Mouse (Mus musculus) hindbrain, postnatal 0 days (tissue): ENCODE measurements around the gene Cabcoco1. TPM values are rescaled to one million over a fixed set of nuclear protein-coding genes. Genes with fewer than 3 reads are reported as not detected.
A peak's percentile ranks its signal among the peaks of the same experiment; 100 is the strongest.

ENCODE experiments used
- ATAC-seq: fragments of 200-750 bp; cut with Nextera tagmentation; 2 replicates; pipeline ENCODE4 v1.8.0; 2017; ENCODE audit warnings: mild to moderate bottlenecking, moderate TSS enrichment, moderate library complexity
- DNase-seq: peaks from one replicate; pipeline ENCODE4 v3.0.0-alpha.2; 2015; ENCODE audit warnings: low spot score
- H3K27ac ChIP-seq: fragments of 300-500 bp; sonication (generic); 2 replicates; pipeline ENCODE4 v1.5.1; 2014; ENCODE audit warnings: mild to moderate bottlenecking
- H3K27me3 ChIP-seq: fragments of 300-500 bp; sonication (generic); 2 replicates; pipeline ENCODE4 v1.6.1; 2014; ENCODE audit warnings: low read length, mixed read lengths; ENCODE audit not compliant: insufficient read depth
- H3K36me3 ChIP-seq: fragments of 300-500 bp; sonication (generic); 2 replicates; pipeline ENCODE4 v1.6.1; 2014; ENCODE audit warnings: low read length, mixed read lengths; ENCODE audit not compliant: insufficient read depth
- H3K4me1 ChIP-seq: fragments of 300-500 bp; sonication (generic); 2 replicates; pipeline ENCODE4 v1.6.1; 2014; ENCODE audit warnings: antibody characterized with exemption, low read length, mixed read lengths; ENCODE audit not compliant: insufficient read depth
- H3K4me2 ChIP-seq: fragments of 300-500 bp; sonication (generic); 2 replicates; pipeline ENCODE4 v1.6.1; 2014; ENCODE audit warnings: low read depth, mild to moderate bottlenecking, low read length, moderate library complexity, mixed read lengths
- H3K4me3 ChIP-seq: fragments of 300-500 bp; sonication (generic); 2 replicates; pipeline ENCODE4 v1.5.1; 2014; ENCODE audit warnings: low read length
- H3K9ac ChIP-seq: fragments of 300-500 bp; sonication (generic); replicated peaks from 2 replicates; pipeline ENCODE4 v1.6.1; 2014; ENCODE audit warnings: mild to moderate bottlenecking, low read length, moderate library complexity, mixed read lengths
- H3K9me3 ChIP-seq: fragments of 300-500 bp; sonication (generic); 2 replicates; pipeline ENCODE4 v1.6.1; 2016; ENCODE audit warnings: low read length, mixed read lengths
- CTCF ChIP-seq: IDR thresholded peaks from 2 replicates; pipeline ENCODE4 v1.5.1; 2016; ENCODE audit warnings: antibody characterized with exemption, control low read depth, low read depth
- WGBS: fragments of 180-500 bp; shearing (Covaris S2); extraction: QIAGEN DNeasy Blood & Tissue Kit; methylation state at CpG from one replicate; pipeline ENCODE4 v1.1.7; 2014; 5-methylcytosine and 5-hydroxymethylcytosine counted together
- polyA plus RNA-seq: library from polyadenylated mRNA; unstranded; fragments of >200 nt; fragmentation: Nextera tagmentation; extraction: Ambion mirVana; gene quantifications from 2 replicates; pipeline ENCODE4 v1.2.1, GENCODE M21; 2015
- total RNA-seq: library from RNA; depleted of rRNA; stranded (reverse); fragments of >200 nt; gene quantifications from 2 replicates; pipeline ENCODE4 v1.2.3, GENCODE M21; 2014

Cabcoco1 gene
- total and polyA plus RNA-seq, 2 experiments from 2014 or later, result 0.94 to 6.4 TPM

DNA sequence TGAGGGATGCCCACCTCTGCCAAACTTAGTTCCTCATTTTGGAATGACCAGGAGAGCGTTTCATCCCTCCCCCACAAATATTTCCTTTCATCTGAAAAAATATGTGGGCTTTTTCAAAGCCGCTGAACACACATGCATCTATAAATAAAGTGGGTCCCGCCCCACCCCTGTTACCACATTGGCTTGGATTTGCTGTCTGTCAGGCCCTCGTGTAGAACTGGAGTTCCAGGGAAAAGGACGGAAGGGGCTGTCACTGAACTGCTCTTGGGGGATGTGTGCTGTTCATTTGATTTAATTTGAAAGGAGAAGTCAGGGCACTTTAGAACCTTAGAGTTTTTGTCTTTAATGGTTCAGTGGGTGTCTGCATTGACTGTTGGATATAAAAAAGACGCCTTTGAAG lies 50.9 kb downstream of the Cabcoco1 start:
- Histone ChIP-seq H3K27me3 (no peaks in the 10 kb centered on the region), H3K9me3 (no peaks in the 10 kb centered on the region), H3K9ac (no peak overlapping the region), H3K4me2 (no peak overlapping the region), H3K36me3 (no peaks in the 10 kb centered on the region), H3K27ac (no peak overlapping the region), H3K4me3 (no peak overlapping the region), H3K4me1 (no peaks in the 10 kb centered on the region)
- ATAC-seq (no peak), DNase-seq (no peak)
- 67% methylated on average over 6 of the region's 6 CpGs for WGBS
- no peak for TF ChIP-seq CTCF

DNA sequence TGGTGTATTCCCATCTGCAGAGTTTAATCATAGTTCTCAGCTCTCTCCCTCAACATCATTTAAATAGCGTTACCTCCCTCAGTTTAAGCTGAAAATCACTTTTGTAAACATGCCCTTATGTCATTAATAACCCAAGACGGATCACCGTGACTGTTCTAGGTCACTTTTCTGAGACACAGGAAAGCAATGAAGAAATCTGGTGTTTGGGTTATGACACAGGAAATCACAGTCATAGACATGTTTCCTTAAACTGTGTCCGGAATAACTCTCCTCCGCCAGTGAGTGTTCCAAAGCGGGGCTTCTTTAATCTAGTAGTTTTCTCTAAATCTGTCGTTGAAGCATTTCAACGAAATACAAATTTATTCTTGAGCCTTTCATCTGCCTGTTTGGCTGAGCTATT lies 68.9 kb downstream of the Cabcoco1 start:
- ATAC-seq, result no peak
- 83% methylated on average over 8 of the region's 8 CpGs for WGBS

DNA sequence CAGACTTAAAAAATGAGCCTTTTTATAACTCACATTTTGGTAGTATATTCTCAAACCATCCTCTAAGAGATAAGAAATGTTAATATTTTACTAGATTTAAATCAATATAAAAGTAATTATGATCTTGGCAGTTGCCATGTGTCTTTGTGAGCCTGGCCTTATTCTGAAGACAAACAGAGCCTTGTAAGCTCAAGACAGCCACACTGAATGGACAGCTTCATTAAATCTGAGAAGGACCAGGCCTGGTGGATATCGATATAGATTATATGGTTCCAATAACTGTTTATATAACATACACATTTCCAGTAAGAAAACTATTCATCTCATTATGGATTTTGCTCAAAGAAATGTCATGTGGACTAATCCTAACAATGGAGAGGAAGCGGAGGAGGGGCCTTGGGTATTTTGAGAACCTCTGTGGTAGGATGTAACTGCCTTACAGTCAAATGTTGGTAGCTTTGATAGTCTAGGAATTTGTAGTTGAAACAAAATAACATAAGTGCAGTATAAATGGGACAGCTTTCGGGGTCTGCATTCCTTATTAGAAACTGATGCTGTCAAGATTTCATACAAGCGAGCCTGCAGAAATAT lies 75.9 kb downstream of the Cabcoco1 start:
- no peaks in the 10 kb centered on the region for H3K4me1 ChIP-seq
- no peak for DNase-seq
- no peak overlapping the region for H3K27ac ChIP-seq
- TF ChIP-seq CTCF, result no peak
- no peaks in the 10 kb centered on the region for H3K9me3 ChIP-seq
- WGBS, result 86% methylated on average over 4 of the region's 4 CpGs
- no peaks in the 10 kb centered on the region for H3K27me3 ChIP-seq
- H3K36me3 ChIP-seq, result no peaks in the 10 kb centered on the region
- no peak overlapping the region for H3K9ac ChIP-seq
- H3K4me3 ChIP-seq, result no peak overlapping the region
- no peak for ATAC-seq
- no peak overlapping the region for H3K4me2 ChIP-seq

More for the DNA sequence above, 68.9 kb downstream of the Cabcoco1 start:
- H3K27ac ChIP-seq, result no peak overlapping the region
- H3K9ac ChIP-seq, result no peak overlapping the region
- H3K4me3 ChIP-seq, result no peak overlapping the region
- no peak for DNase-seq
- H3K4me2 ChIP-seq, result no peak overlapping the region
- H3K4me1 ChIP-seq, result no peaks in the 10 kb centered on the region
- no peak for TF ChIP-seq CTCF
- no peaks in the 10 kb centered on the region for H3K27me3 ChIP-seq
- H3K9me3 ChIP-seq, result no peaks in the 10 kb centered on the region
- no peaks in the 10 kb centered on the region for H3K36me3 ChIP-seq

DNA sequence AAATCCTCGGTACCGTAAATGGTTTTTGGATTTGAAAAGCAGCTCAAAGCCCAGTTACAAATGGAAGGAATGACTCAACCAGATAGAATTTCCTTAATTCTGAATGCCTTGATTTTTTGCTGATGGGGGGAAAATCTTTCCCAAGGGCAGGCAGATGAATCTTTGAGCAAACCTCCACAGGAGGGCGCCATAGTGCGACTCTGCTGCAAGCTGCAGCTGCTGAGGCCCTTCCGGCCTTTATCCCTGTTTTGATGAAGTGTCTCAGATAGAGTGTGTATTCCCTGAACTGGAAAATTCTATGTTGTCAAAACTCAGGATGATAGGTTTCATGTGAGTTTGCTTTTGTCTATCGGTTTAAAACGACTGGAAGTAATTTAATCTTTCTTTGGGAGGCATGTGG lies 76.8 kb downstream of the Cabcoco1 start:
- 33% methylated on average over 7 of the region's 7 CpGs for WGBS
- ATAC-seq (no peak), DNase-seq (peak; percentile 86)
- Histone ChIP-seq H3K9me3 (no peaks in the 10 kb centered on the region), H3K27ac (no peak overlapping the region), H3K4me1 (no peaks in the 10 kb centered on the region), H3K27me3 (no peaks in the 10 kb centered on the region), H3K9ac (no peak overlapping the region), H3K36me3 (no peaks in the 10 kb centered on the region), H3K4me3 (no peak overlapping the region), H3K4me2 (no peak overlapping the region)
- peak; percentile 79 for TF ChIP-seq CTCF

DNA sequence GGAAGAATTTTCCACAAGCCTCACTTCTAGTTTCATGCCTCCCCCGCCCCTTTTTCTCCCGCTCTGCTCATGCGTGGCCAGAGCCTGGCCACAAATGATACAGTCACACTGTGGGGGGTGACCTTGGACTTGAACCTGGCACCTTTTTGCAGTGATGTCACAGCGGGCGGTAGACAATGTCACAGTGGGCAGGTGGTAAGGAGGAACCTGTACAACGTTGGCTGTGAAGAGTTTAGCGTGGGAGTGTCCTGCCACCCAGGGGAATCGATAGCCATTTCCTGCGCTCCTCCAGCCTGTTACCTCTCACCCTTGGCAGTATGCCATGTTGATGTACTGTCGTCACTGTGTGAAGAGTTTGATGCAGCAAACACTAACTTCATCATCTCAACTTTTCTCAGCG lies 81.9 kb downstream of the Cabcoco1 start:
- no peaks in the 10 kb centered on the region for H3K36me3 ChIP-seq
- DNase-seq, result no peak
- no peak overlapping the region for H3K9ac ChIP-seq
- H3K4me1 ChIP-seq, result no peaks in the 10 kb centered on the region
- TF ChIP-seq CTCF, result no peak
- ATAC-seq, result no peak
- no peak overlapping the region for H3K27ac ChIP-seq
- no peak overlapping the region for H3K4me3 ChIP-seq
- no peaks in the 10 kb centered on the region for H3K9me3 ChIP-seq
- H3K27me3 ChIP-seq, result no peaks in the 10 kb centered on the region
- 70% methylated on average over 11 of the region's 11 CpGs for WGBS
- no peak overlapping the region for H3K4me2 ChIP-seq

DNA sequence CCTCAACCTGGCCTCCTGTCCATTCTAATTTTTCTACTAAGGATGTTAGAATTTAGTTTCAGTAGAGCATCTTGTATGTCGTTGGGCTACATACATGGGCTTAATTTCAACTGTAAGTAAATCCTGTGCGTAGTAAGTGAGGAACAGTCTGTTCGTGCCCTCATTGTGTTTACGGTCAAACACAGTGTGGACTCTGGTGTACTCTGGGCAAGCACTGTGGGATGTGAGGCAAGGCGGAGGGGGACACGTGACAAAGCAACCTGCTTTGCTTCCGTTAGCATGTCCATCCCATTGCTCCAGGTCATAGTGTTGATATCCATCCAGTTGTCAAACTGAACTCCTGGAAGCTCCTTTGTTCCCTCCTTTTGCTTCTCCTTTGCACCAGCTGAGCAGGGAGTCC lies 84.7 kb downstream of the Cabcoco1 start:
- Histone ChIP-seq H3K27me3 (no peaks in the 10 kb centered on the region), H3K4me3 (no peak overlapping the region), H3K4me2 (no peak overlapping the region), H3K36me3 (no peaks in the 10 kb centered on the region), H3K27ac (no peak overlapping the region), H3K9ac (no peak overlapping the region), H3K4me1 (no peaks in the 10 kb centered on the region), H3K9me3 (no peaks in the 10 kb centered on the region)
- no peak for TF ChIP-seq CTCF
- no peak for ATAC-seq
- DNase-seq, result no peak
- WGBS, result 90% methylated on average over 7 of the region's 7 CpGs

DNA sequence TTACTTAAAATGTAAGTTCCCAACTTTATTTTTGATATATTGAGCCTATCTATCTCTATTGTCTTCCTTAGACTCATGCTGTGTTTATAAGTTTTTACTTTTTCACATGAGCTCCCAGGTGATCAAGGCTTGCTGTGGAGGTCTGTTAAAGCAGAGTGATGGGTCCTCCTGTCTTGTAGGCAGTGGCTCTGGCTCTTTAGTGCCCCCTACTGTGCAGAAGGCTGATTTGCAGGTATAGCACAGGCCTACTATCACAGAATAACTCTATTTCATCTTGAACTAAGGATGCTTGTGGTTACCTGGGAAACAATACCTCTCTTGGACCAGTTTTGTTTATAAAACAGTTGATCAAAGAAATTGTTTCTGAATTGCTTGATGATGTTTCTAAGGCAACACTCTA lies 87.2 kb downstream of the Cabcoco1 start:
- H3K4me2 ChIP-seq, result no peak overlapping the region
- no peak for ATAC-seq
- no peak for DNase-seq
- no peaks in the 10 kb centered on the region for H3K36me3 ChIP-seq
- no peak for TF ChIP-seq CTCF
- no peaks in the 10 kb centered on the region for H3K4me1 ChIP-seq
- no peak overlapping the region for H3K9ac ChIP-seq
- no peak overlapping the region for H3K27ac ChIP-seq
- H3K4me3 ChIP-seq, result no peak overlapping the region
- no peaks in the 10 kb centered on the region for H3K9me3 ChIP-seq
- no peaks in the 10 kb centered on the region for H3K27me3 ChIP-seq
